Mouse (Mus musculus): ENCODE results near the gene Smad3.

Gene Smad3

DNA sequence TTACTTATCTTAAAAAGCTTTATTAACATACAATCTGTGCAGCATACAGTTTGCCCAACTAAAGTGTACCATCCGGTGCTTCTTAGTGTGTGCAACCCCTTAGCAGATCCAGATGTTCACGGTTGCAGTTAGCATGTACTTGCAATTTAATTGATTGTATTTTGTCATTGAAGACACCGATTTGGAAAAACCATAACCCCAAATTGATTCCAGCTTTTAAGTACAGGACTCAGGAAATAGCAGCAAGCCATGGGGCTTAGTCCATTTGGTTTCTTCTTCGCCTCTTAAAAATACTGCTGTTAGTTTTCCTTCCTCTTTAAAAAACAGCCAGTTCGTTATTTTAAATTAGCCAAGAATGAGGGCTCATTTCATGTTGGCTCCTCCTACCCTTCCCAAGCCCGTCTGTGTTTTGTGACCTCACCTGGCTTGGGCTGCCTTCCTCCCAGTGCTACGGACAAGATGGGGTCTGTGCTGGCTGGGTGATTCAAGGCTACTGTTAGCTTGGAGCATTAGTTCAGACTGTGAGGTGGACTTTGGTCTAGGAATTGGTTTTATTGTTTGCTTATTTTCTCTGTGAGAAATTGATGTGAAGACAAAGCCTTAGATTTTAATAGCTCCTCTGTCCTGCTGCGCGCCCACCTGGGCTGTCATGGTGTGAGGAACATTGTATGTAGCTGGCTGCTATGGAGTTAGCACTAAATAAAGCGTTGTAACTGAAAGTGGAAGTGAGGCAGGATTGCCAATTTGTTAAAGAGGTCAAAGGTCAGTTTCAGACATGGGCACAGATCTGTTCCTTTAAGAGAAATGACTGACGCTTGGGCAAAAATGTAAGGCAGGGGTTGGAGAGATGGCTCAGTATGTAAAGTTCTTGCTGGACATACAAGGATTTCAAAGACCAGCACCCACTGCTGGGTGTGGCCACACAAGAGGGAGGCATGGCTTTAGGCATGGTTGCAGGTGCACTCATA lies 143.5 kb downstream of the Smad3 start:
- no peak for DNase-seq

DNA sequence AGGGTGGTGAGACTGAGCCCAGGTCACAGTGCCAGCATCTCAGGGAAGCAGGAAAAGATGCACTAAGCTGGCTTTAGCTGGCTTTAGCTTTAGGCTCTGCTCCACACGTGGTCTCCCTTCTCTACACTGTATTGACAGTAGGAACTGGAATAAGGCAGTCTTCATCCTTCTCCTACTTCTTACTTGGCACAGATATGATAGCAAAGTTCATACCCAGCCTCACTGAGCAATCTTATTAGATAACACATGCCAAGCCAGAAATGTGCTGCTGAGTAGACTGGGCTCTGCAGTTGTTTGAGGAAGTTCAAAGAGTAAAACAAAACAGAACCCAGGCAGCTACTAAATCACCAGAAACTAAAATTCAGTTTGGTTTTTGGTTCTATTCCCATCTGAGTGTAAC lies 144.2 kb downstream of the Smad3 start:
- DNase-seq: no peak

DNA sequence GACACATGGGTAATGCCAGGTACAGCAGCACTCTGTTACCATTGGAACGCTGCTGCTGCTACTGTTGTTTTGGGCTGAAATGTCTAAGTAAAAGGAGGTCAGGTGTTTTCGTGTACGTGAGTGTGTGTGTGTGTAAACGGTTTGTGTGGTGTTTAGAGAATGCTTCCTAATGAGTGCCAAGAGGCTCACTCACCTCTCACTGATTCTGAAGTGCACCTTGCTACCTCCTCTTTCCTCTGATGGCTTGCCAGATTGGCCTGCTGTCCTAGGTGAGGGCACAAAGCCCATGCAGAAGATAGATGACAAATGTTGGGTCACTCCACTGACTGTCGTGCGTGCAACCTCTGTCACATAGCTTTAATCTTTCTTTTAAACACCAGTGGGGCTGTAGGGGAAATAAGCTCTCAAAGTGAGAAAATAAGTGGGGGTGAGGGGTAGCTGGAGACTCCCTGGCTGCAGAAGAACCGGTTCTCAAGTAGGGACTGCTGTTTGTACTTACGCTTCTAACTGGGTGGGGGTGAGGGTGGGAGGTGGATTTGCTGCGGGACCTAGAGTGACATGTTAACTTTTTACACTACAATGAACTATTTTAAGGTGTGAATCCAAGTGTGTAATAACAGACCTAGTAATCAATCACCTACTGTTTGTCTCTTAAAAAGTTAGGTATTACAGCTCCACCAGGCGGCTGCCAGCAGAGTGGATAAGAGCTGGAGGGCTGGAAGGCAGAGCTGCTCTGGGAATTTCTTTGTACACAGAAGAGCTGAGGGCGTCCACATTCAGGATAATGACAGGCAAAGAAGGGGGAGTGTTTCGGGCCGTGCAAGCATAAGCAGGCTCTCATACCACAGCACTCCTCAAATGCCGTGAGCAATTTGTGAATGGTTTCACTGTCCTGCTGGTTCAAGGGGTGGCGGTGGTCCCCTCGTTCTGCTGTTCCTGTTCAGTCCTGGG lies 145.0 kb downstream of the Smad3 start:
- peak; percentile 32 to 46 for DNase-seq

DNA sequence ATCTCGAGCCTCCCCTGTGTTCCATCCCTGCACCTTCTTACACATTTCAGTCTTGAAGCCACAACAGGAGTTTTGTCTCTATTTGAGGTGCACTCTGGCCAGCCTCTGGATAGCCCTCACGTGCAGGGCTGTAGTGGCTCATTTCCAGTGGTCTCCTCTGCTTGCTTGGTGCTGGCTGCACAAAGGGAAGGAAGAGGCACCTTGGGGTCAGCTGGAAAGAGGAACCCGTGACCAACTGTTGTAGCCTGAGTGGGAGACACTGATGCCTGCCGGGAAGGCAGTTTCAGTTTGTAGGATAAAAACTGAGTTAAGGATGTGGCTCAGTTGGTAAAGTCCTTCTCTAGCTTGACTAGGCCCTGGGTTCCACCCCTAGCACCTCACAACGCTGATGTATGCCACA lies 145.8 kb downstream of the Smad3 start:
- no peak for DNase-seq

DNA sequence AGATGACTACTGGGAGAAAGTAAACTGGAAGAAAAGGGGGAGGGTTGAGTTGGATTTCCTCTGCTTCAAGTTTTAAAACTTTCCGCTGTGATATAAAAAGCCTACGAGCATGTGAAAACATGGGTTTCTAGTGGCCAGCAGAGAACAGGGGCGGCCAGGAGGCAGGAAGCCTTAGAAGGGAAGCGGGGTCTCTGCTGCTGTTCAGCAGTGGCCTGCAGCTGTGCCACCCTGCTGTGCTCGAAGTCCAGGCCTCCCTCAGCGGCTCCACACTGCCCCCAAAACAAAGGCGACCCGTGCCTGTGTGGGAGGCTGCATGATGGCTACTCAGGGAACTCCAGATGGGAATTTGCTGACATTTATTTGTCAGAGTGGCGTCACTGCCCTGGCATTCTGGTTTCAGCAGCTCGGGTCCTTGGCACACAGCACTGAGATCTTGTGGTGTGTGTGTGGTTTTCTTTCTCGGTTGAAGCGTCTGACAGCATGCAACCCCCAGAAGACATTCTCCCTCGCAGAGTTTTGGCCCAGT lies 146.9 kb downstream of the Smad3 start:
- DNase-seq: no peak

DNA sequence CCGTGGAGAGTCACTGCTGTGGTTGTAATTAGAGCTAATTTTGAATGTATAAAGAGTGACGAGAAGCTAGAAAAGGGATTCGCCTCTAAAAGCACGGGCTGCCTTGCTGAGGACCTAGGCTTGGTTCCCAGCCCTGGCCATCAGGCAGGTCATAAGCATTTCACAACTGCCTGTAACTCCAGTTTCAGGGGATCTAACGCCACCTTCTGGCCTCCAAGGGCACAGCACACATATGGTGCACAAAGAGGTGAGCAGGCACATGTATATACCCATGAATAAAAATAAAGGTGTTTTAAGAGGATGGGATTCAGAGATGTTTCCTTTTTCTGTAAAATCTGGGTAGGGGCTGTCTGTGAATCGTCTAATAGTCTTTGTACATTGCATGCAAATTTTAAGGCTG lies 147.6 kb downstream of the Smad3 start:
- no peak for DNase-seq

DNA sequence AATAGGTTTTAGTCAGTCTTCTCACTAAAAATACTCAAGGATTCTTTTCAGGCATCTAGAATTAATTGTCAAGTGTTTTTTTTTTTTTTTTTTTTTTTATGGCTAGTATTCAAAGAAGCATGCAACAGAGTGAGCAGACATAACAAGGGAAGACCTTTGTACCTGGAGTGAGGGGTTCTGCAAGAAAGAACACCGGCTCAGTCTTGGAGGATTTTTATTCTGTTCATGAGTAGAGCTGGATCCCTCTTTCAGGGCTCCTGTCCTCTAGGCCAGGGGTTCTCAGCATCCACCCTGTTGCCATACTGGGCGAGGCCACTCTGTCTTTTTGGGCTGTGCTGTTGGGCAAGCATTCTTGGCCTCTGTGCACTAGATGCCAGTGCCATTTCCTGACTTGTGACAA lies 148.0 kb downstream of the Smad3 start:
- no peak for DNase-seq

DNA sequence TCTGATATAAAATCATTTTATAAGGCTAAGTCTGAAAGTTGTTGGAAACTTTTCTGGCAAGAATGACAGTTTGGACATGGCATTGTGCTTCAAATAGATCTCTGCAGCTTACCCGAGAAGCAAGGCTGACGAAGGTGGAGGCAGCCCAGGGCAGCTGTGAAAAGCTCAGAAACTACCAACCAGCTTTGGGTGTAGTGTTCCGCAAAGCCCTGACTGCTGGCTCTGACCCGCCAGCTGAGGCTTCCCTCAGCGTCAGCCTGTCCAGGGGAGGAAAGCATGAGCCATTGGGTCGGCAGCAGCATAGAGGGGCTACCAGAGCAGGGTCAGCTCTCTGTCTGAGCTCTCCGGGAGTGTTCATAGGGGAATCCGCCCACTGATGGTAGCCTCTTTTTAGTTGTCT lies 148.5 kb downstream of the Smad3 start:
- DNase-seq: no peak

DNA sequence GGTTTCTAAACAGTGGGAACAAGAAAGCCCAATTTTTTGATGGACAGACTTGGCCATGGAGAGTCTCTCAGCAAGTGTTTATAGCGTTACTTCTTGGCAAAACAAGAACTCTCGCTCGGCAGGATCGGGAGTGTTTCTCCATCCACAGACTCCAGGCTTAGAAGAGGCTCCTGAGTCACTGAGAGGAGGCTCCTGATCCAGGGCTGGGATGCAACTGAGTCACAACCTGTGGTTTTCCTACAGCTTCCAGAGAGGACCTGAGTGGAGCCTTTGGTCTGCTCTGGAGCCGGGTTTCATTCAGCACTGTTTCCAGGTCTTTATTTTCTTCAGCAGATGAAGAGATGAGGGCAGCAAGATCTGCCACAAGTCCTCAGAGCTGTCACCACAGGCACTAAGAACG lies 149.8 kb downstream of the Smad3 start:
- DNase-seq: no peak

DNA sequence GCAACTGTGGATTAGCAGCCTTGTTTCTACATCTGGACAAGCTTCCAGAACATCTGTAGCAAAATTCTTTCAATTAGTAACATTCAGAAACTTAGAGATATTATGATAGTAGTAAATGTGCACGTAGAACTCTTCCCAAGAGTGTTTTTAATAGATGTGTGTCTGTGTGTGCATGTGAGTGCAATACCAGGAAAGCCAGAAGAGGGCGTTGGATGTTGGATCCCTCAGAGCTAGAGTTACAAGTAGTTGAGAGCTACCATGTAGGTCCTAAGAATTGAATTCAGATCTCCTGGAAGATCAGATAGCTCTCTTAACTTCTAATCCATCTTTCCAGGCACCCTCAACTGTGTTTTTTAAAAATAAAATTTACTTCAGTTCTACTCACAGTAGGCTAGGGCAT lies 151.2 kb downstream of the Smad3 start:
- no peak for DNase-seq

DNA sequence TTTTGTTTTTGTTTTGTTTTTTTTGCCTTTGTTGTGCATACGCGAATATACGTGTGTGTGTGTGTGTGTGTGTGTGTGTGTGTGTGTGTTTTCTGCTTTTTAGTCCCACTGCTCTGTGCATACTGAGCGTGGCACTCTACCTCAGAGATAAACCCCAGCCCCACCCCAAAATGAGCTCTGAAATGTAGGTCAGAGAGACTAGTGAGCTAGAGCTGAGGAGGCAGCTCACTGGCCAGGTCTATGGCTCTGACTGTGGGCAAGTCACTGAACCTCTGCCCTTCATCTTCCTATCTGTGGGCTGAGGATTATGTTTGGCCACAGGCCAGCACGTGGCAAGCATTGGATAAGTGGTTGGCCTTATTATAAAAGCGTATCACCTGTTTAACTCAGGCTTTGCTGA lies 153.9 kb downstream of the Smad3 start:
- DNase-seq: peak; percentile 27 to 37

DNA sequence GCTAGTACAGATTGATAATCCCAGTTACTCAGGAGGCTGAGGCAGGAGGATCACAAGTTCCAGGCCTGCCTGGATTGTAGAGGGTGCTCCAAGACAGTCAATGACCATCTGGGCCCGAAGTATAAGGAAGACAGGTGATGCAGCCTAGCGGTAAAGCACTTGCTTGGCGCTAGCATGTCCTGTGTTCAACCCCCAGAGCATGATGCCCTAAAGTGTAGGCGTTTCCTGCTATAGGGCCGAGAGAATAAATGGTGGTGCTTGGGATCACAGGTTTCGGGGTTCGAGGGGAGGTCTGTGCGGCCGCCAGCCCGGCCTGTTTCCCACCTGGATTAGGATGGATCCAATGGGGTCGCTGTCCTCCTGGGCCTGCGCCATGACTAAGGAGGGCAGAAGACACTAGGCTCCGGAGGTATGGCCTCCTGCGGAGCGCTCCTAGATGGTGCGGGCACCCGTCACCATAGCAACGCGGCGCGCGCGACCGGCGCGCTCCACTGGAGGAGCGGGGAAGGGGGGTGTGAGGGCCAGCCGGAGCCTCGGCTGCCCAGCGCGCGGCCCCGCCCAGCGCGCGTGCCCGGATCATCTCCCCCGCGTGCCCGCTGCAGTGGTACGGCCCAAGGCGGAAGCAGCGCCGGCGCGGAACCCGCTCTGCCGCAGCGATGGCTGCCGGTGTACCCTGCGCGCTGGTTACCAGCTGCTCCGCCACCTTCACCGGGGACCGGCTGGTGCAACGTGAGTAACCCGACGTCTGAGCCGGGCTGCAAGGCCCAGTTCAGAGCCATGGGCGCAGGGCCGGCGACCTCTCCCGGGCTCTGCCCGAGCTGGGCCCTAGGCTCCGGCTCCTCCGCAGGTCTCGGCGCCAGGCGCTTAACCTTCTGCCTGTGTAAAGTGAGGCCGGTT lies 155.5 kb downstream of the Smad3 start, which contains the start of the genes Iqch and Aagab:
Iqch (minus strand) TSS at position 451 of the 897 bp plus-strand sequence.
Aagab (plus strand) TSS at position 618 of the 897 bp plus-strand sequence.
- peak; percentile 97 to 98 for DNase-seq

All from cerebellum, postnatal 36 days (tissue).